Mouse (Mus musculus) gastrocnemius, postnatal 36 days (tissue): ENCODE data around the gene Pih1h3b. TPM values are rescaled to one million over a fixed set of nuclear protein-coding genes. Genes with fewer than 3 reads are reported as not detected.
A peak's percentile ranks its signal among the peaks of the same experiment; 100 is the strongest.

Source experiments
- DNase-seq, 2 experiments: peaks; one replicate each; pipeline ENCODE4 v3.0.0; 2022
- intact Hi-C: fragments of 180-260 bp; cut with DNase I; formaldehyde crosslinking; loops from one replicate; pipeline ENCODE4 v1.15.1; 2025
- long read RNA-seq, 2 experiments: library from polyadenylated mRNA; stranded (forward); transcript quantifications; one replicate each; pipeline ENCODE4 v2.0.0; 2021
- total RNA-seq, 2 experiments: library from RNA; stranded (reverse); gene quantifications; 2 replicates each; pipeline ENCODE4 v1.2.3; 2021

Pih1h3b gene
- total RNA-seq: not detected
- long read RNA-seq, experiment 1: 0 reads
- long read RNA-seq, experiment 2: 0 reads

DNA sequence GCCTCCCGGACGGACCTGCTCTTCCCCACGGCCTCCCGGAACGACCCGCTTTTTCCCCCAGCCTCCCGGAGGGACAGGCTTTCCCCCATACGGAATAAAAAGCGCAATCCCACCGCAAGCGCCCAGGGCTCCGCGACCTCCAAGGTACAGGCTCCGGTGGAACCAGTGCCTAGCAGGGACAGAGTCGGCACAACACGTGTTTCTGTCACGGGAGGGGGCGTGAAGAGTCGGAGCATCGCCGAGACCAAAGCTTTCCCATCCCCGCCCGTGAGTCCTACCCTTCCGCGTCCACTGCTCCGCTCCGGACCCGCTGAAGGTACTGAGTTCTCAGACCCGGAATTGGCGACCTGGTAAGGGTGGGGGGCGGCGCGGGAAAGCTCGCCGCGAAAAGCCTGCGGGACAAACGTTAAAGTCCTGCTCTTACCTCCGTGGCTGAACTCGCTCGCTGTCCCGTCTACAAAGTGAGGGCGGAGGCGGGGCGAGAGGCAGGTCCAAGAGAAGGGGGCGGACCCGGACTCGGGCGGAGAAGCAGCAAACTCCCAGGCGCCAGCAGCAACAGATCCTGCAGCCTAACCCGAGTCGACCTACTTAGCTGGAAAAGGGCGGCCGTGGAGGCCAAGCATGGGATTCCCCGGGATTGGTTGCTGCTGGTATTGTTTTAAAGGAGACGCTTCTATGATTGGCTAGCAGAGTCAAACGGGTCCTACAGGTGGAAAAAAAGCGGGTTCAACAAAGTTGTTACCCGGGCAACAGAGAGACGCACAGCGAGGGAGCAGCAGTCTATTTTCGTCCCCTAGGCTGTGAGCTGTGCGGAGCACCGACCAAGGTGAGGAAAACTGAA is at the start of gene Pih1h3b, which contains the start of gene Nup62cl:
Pih1h3b (plus strand) TSS at position 745 of the 841 bp plus-strand sequence.
Nup62cl (minus strand) TSS at position 578 of the 841 bp plus-strand sequence.
- peak; percentile 21 to 23 for DNase-seq
- intact Hi-C loops: no loop called here

DNA sequence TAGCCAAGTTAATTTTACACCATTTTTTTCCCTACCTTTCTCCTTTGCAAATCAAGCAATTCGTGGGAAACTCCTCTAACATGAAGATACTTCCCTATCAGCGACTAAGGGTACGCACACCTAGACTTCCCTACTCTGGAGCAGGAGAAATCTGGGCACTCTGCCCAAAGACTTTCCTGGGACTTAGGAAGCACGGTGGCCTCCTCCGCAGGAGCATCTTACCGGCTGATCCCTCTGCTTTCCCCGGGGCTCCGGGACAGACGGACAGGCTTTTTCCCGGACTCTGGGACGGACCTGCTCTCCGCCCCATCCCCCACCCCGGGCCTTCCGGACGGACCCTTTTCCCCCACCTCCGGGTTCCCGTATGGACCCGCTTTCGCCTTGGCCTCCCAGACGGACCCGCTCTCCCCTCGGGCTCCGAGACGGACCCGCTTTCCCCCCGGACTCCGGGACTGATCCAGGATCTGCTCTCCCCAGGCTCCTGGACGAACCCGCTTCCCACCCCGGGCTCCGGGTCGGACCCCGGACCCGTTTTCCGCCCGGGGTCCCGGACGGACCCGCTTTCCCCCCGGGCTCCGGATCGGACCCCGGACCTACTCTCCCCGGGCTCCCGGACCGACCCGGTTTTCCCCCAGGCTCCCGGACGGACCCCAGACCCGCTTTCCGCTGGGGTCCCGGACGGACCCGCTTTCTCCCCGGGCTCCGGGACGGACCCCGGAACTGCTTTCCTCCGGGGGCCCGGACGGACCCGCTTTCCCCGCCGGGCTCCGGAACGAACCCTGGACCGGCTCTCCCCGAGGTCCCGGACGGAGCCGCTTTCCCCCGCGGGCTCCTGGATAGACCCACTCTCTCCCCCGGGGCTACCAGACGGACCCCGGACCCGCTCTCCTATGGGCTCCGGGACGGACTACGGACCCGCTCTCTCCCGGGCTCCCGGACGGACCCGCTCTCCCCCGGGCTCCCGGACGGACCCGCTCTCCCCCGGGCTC is 1.5 kb upstream of the Pih1h3b start:
- intact Hi-C loops: no loop called here

GRCm38 (mm10) chrX:140082535-140082934 is 19.9 kb downstream of the Pih1h3b start:
- DNase-seq: no peak
- intact Hi-C loops: no loop called here

More for the DNA sequence above, 1.5 kb upstream of the Pih1h3b start:
- DNase-seq: no peak

DNA sequence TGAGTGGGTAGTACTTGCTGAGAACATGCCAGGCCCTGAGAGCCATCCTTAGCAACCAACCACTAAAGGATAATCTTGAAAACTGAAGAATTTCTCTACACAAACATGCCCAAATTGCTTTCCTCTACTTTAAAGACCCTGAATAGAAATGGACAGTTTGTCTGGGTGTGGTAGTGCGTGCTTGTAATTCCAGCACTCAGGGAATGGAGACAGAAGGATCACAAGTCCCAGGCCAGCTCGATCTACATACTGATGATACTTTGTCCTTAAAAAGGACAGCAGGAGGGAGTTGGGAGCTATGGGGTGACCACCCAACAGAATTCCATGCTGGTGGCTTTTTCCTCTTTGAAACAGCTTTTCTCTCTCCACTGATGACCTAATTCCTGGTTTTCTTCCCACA is 31.4 kb downstream of the Pih1h3b start:
- intact Hi-C loops: no loop called here

More for the DNA sequence above, 31.4 kb downstream of the Pih1h3b start:
- no peak for DNase-seq

Other genes starting within 250 kb of the Pih1h3b start
- 1 to 10 TPM; 5.1 to 5.8 TPM for gene Morc4, start 191.2 kb upstream of the Pih1h3b start, total RNA-seq
- gene Rbm41, start 64.3 kb upstream of the Pih1h3b start, total RNA-seq: 1 to 10 TPM; 4.6 to 6.8 TPM
- under 1 TPM in 1 of 2 experiments, not detected in 1; 0.20 TPM for gene Nup62cl, start 167 bp upstream of the Pih1h3b start, total RNA-seq